Mouse (Mus musculus): Measurements from ENCODE around the gene Lrit2. TPM values are rescaled to one million over a fixed set of nuclear protein-coding genes. Genes with fewer than 3 reads are reported as not detected.

Gene Lrit2
- total and polyA plus RNA-seq, 3 experiments = 0.11 TPM; not detected in 2

- H3K9me3 ChIP-seq (replicated peaks) = no peaks in the 10 kb centered on the region
- H3K27me3 ChIP-seq (ENCODE audit: insufficient read depth, low read length) = peaks cover 8% of the 10 kb centered on the region; the same call in 1 of the 2 replicates
- H3K4me1 ChIP-seq (ENCODE audit: insufficient read depth, low read depth, low read length) = no peaks in the 10 kb centered on the region
- no peak for DNase-seq (ENCODE audit: low spot score)
- peaks cover 5% of the 10 kb centered on the region for H3K36me3 ChIP-seq (replicated peaks)
- no peak overlapping the region for H3K4me3 ChIP-seq (ENCODE audit: low read depth, low read length)
- ATAC-seq (ENCODE audit: extremely low read depth, insufficient number of reproducible peaks, low FRiP score, poor library complexity, severe bottlenecking) = no peak
- TF ChIP-seq GATA2 (IDR thresholded peaks at IDR 0.05; ENCODE audit: borderline replicate concordance, low read depth, low read length) = no peak
- TF ChIP-seq CTCF (IDR thresholded peaks at IDR 0.05; ENCODE audit: low read depth, low read length) = no peak
- no peak for TF ChIP-seq POLR2AphosphoS5 (IDR thresholded peaks at IDR 0.05; ENCODE audit: insufficient replicate concordance, low read depth, low read length)
- no peak for TF ChIP-seq TAL1 (conservative IDR thresholded peaks at IDR 0.05; ENCODE audit: low read depth, low read length)
- TF ChIP-seq GATA1 (IDR thresholded peaks at IDR 0.05; ENCODE audit: borderline replicate concordance, low read length) = no peak
Measured at GRCm38 (mm10) chr14:37112931-37113330, 45.2 kb downstream of the Lrit2 start.

DNA sequence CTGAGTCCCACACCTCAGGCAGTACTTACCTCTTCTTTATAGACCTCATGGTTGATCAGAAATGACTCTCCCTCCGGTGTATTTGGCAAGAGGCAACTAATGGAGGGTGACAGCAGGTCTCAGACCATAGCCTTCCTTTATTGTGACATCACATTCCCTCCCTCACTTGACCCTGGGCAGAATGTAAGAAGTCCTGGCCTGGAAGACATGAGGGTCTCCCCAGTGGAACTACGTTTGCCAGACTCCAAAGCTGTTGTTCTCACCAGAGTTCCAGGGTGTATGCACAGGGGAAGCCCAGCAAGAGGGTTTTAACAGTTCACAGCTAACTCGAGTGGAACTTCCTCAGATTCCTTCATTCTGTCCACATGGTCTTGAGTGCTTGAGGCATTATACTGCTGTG lies 46.2 kb downstream of the Lrit2 start, which contains the start of gene 2610528A11Rik:
Gene 2610528A11Rik, minus strand, starts transcription at position 101 of the 400 bp plus-strand sequence.
- no peak for DNase-seq (ENCODE audit: low spot score)
- TF ChIP-seq CTCF (IDR thresholded peaks at IDR 0.05; ENCODE audit: low read depth, low read length) = no peak
- no peak for TF ChIP-seq POLR2AphosphoS5 (IDR thresholded peaks at IDR 0.05; ENCODE audit: insufficient replicate concordance, low read depth, low read length)
- no peak for TF ChIP-seq GATA1 (IDR thresholded peaks at IDR 0.05; ENCODE audit: borderline replicate concordance, low read length)
- TF ChIP-seq GATA2 (IDR thresholded peaks at IDR 0.05; ENCODE audit: borderline replicate concordance, low read depth, low read length) = no peak
- no peak for TF ChIP-seq TAL1 (conservative IDR thresholded peaks at IDR 0.05; ENCODE audit: low read depth, low read length)
- Histone ChIP-seq H3K4me1 (ENCODE audit: insufficient read depth, low read depth, low read length) (no peaks in the 10 kb centered on the region), H3K27me3 (ENCODE audit: insufficient read depth, low read length) (peaks cover 8% of the 10 kb centered on the region; the same call in 1 of the 2 replicates), H3K4me3 (ENCODE audit: low read depth, low read length) (no peak within 1 kb of the TSS), H3K36me3 (replicated peaks) (peaks cover 13% of the 10 kb centered on the region), H3K9me3 (replicated peaks) (no peaks in the 10 kb centered on the region)
- no peak for ATAC-seq (ENCODE audit: extremely low read depth, insufficient number of reproducible peaks, low FRiP score, poor library complexity, severe bottlenecking)

- no peak for ATAC-seq (ENCODE audit: extremely low read depth, insufficient number of reproducible peaks, low FRiP score, poor library complexity, severe bottlenecking)
- no peak for DNase-seq (ENCODE audit: low spot score)
- Histone ChIP-seq H3K36me3 (replicated peaks) (peaks cover 51% of the 10 kb centered on the region), H3K4me1 (ENCODE audit: insufficient read depth, low read depth, low read length) (no peaks in the 10 kb centered on the region), H3K27me3 (ENCODE audit: insufficient read depth, low read length) (no peaks in the 10 kb centered on the region), H3K9me3 (replicated peaks) (no peaks in the 10 kb centered on the region), H3K4me3 (ENCODE audit: low read depth, low read length) (no peak overlapping the region)
- TF ChIP-seq POLR2AphosphoS5 (IDR thresholded peaks at IDR 0.05; ENCODE audit: insufficient replicate concordance, low read depth, low read length) = no peak
- no peak for TF ChIP-seq GATA1 (IDR thresholded peaks at IDR 0.05; ENCODE audit: borderline replicate concordance, low read length)
- no peak for TF ChIP-seq CTCF (IDR thresholded peaks at IDR 0.05; ENCODE audit: low read depth, low read length)
- no peak for TF ChIP-seq GATA2 (IDR thresholded peaks at IDR 0.05; ENCODE audit: borderline replicate concordance, low read depth, low read length)
- TF ChIP-seq TAL1 (conservative IDR thresholded peaks at IDR 0.05; ENCODE audit: low read depth, low read length) = no peak
Measured at GRCm38 (mm10) chr14:37119233-37119632, 51.5 kb downstream of the Lrit2 start.

Other genes starting within 250 kb of the Lrit2 start
- gene Ccser2, start 99.2 kb upstream of the Lrit2 start, total RNA-seq (2014; fragmentation: Nextera tagmentation) = 15.0 and 16.9 TPM in 2 replicates
- gene Ccser2, start 99.2 kb upstream of the Lrit2 start, total RNA-seq (2017) = 7.3 and 7.5 TPM in 2 replicates
- gene Ccser2, start 99.2 kb upstream of the Lrit2 start, polyA plus RNA-seq (2012) = 0.53 and 0.55 TPM in 2 replicates
- gene Rgr, start 19.0 kb upstream of the Lrit2 start, total RNA-seq (2014; fragmentation: Nextera tagmentation) = not detected in 2 replicates
- gene Rgr, start 19.0 kb upstream of the Lrit2 start, total RNA-seq (2017) = 0.05 TPM in 1 of 2 replicates, not detected in the other
- gene Rgr, start 19.0 kb upstream of the Lrit2 start, polyA plus RNA-seq (2012) = not detected in 2 replicates
- not detected in 2 replicates for gene Lrit1, start 13.1 kb upstream of the Lrit2 start, total RNA-seq (2014; fragmentation: Nextera tagmentation)
- 0.05 TPM in 1 of 2 replicates, not detected in the other for gene Lrit1, start 13.1 kb upstream of the Lrit2 start, total RNA-seq (2017)
- not detected in 2 replicates for gene Lrit1, start 13.1 kb upstream of the Lrit2 start, polyA plus RNA-seq (2012)
- not detected in 2 replicates for gene Cdhr1, start 30.4 kb downstream of the Lrit2 start, total RNA-seq (2014; fragmentation: Nextera tagmentation)
- gene Cdhr1, start 30.4 kb downstream of the Lrit2 start, total RNA-seq (2017) = under 0.01 and 0.06 TPM in 2 replicates
- gene Cdhr1, start 30.4 kb downstream of the Lrit2 start, polyA plus RNA-seq (2012) = not detected in 2 replicates
- not detected in 2 replicates for gene 2610528A11Rik, start 46.1 kb downstream of the Lrit2 start, total RNA-seq (2014; fragmentation: Nextera tagmentation)
- gene 2610528A11Rik, start 46.1 kb downstream of the Lrit2 start, total RNA-seq (2017) = not detected in 2 replicates
- not detected in 2 replicates for gene 2610528A11Rik, start 46.1 kb downstream of the Lrit2 start, polyA plus RNA-seq (2012)
- gene Ghitm, start 67.3 kb downstream of the Lrit2 start, total RNA-seq (2014; fragmentation: Nextera tagmentation) = 201 and 205 TPM in 2 replicates
- gene Ghitm, start 67.3 kb downstream of the Lrit2 start, total RNA-seq (2017) = 173 and 188 TPM in 2 replicates
- gene Ghitm, start 67.3 kb downstream of the Lrit2 start, polyA plus RNA-seq (2012) = 13.7 and 14.0 TPM in 2 replicates

All from G1E (cell line).